Mouse (Mus musculus): ENCODE results near the gene Psmd14.

DNA sequence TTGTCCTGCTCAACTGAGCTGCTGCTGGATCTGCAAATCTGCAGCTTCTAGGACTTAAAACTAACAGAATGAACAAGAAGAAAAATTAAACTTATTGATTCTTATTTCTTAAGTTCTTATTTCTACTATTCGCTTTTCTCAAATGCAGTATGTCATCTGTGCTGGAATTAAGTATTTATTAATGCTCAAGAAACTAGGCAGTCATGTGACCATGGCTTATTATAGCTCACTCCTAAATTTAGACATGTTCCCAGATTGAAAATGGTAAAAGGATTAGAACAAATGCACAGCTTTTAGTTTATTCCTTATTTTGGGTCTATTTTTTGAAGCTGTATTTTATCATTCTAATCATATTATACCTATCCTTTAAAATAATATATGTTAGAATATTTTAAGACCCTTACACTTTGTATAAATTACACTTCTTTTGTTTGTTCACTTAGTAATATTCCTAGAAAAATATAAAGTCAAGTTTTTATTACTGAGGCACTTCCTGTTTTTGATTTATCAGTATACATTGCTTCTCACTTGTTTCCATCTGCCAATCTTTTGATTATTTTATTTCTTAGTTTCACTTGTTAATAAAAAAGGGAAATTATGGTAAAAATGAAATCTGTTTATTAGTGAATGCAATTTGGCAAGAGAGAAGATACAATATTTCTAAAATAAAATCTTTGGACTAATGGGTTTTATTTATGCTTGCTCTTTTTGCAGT, 112.1 kb downstream of the Psmd14 start:
- no peak for TF ChIP-seq CTCF (IDR thresholded peaks at IDR 0.05; ENCODE audit: insufficient read depth, low read depth, low read length)
- no peak for TF ChIP-seq POLR2A (IDR thresholded peaks at IDR 0.05; ENCODE audit: insufficient read depth, low read depth, low read length)

Measured in olfactory bulb, adult 2 months (tissue).